Mouse (Mus musculus): ENCODE measurements at regions not wholly inside any gene's neighbourhood (a gene's known extent, or its start where the extent isn't known, plus 50 kb on each side); places are given as distances from the start of the nearest gene placed in this dataset.

GRCm38 (mm10) chr5:111987036-111987435 is 253.3 kb downstream of the Gm26897 start:
- H3K4me1 ChIP-seq (ENCODE audit: insufficient read depth), result no peaks in the 10 kb centered on the region
- no peak for ATAC-seq
- no peak overlapping the region for H3K4me3 ChIP-seq (ENCODE audit: low read depth, low read length)
- H3K36me3 ChIP-seq (replicated peaks; ENCODE audit: insufficient read depth, low read length), result no peaks in the 10 kb centered on the region
- TF ChIP-seq CTCF (IDR thresholded peaks at IDR 0.05; ENCODE audit: low read depth) (no peak), EP300 (IDR thresholded peaks at IDR 0.05; ENCODE audit: low read depth) (no peak)
- H3K4me2 ChIP-seq (ENCODE audit: low read depth, low read length), result no peak overlapping the region
- no peak overlapping the region for H3K27ac ChIP-seq (ENCODE audit: low read depth)
- WGBS (ENCODE audit: insufficient replicate concordance), result 44% methylated on average over 6 of the region's 6 CpGs
- DNase-seq, result no peak
- no peaks in the 10 kb centered on the region for H3K27me3 ChIP-seq (ENCODE audit: insufficient read depth, low read length)
- no peaks in the 10 kb centered on the region for H3K9me3 ChIP-seq (ENCODE audit: low read length)
- no peak overlapping the region for H3K9ac ChIP-seq (replicated peaks)

GRCm38 (mm10) chr5:111991805-111992204 is 258.1 kb downstream of the Gm26897 start:
- H3K9ac ChIP-seq (replicated peaks), result no peak overlapping the region
- no peak overlapping the region for H3K4me2 ChIP-seq (ENCODE audit: low read depth, low read length)
- no peak overlapping the region for H3K27ac ChIP-seq (ENCODE audit: low read depth)
- no peak for TF ChIP-seq CTCF (IDR thresholded peaks at IDR 0.05; ENCODE audit: low read depth)
- H3K4me1 ChIP-seq (ENCODE audit: insufficient read depth), result no peaks in the 10 kb centered on the region
- 84% methylated on average over 10 of the region's 10 CpGs for WGBS (ENCODE audit: insufficient replicate concordance)
- no peak for DNase-seq
- no peaks in the 10 kb centered on the region for H3K36me3 ChIP-seq (replicated peaks; ENCODE audit: insufficient read depth, low read length)
- H3K27me3 ChIP-seq (ENCODE audit: insufficient read depth, low read length), result no peaks in the 10 kb centered on the region
- ATAC-seq, result no peak
- no peaks in the 10 kb centered on the region for H3K9me3 ChIP-seq (ENCODE audit: low read length)
- no peak overlapping the region for H3K4me3 ChIP-seq (ENCODE audit: low read depth, low read length)

- Histone ChIP-seq H3K4me3 (ENCODE audit: low read depth, low read length) (no peak overlapping the region), H3K4me2 (ENCODE audit: low read depth, low read length) (no peak overlapping the region), H3K9me3 (ENCODE audit: low read length) (no peaks in the 10 kb centered on the region), H3K36me3 (replicated peaks; ENCODE audit: insufficient read depth, low read length) (no peaks in the 10 kb centered on the region), H3K27me3 (ENCODE audit: insufficient read depth, low read length) (no peaks in the 10 kb centered on the region), H3K9ac (replicated peaks) (no peak overlapping the region), H3K4me1 (ENCODE audit: insufficient read depth) (no peaks in the 10 kb centered on the region), H3K27ac (ENCODE audit: low read depth) (no peak overlapping the region)
- DNase-seq, result no peak
- ATAC-seq, result no peak
- 61% methylated on average over 7 of the region's 7 CpGs for WGBS (ENCODE audit: insufficient replicate concordance)
- no peak for TF ChIP-seq CTCF (IDR thresholded peaks at IDR 0.05; ENCODE audit: low read depth)
- no peak for TF ChIP-seq EP300 (IDR thresholded peaks at IDR 0.05; ENCODE audit: low read depth)
These were observed 259.1 kb downstream of the Cryba4 start for GRCm38 (mm10) chr5:111993221-111993620.

GRCm38 (mm10) chr5:111993930-111994329 is 258.4 kb downstream of the Cryba4 start:
- TF ChIP-seq CTCF (IDR thresholded peaks at IDR 0.05; ENCODE audit: low read depth) (no peak), EP300 (IDR thresholded peaks at IDR 0.05; ENCODE audit: low read depth) (no peak)
- no peak overlapping the region for H3K4me3 ChIP-seq (ENCODE audit: low read depth, low read length)
- no peak overlapping the region for H3K4me2 ChIP-seq (ENCODE audit: low read depth, low read length)
- no peak overlapping the region for H3K27ac ChIP-seq (ENCODE audit: low read depth)
- 64% methylated on average over 9 of the region's 9 CpGs for WGBS (ENCODE audit: insufficient replicate concordance)
- DNase-seq, result no peak
- no peaks in the 10 kb centered on the region for H3K4me1 ChIP-seq (ENCODE audit: insufficient read depth)
- H3K9me3 ChIP-seq (ENCODE audit: low read length), result no peaks in the 10 kb centered on the region
- H3K9ac ChIP-seq (replicated peaks), result no peak overlapping the region
- H3K36me3 ChIP-seq (replicated peaks; ENCODE audit: insufficient read depth, low read length), result no peaks in the 10 kb centered on the region
- no peaks in the 10 kb centered on the region for H3K27me3 ChIP-seq (ENCODE audit: insufficient read depth, low read length)
- ATAC-seq, result no peak

DNA sequence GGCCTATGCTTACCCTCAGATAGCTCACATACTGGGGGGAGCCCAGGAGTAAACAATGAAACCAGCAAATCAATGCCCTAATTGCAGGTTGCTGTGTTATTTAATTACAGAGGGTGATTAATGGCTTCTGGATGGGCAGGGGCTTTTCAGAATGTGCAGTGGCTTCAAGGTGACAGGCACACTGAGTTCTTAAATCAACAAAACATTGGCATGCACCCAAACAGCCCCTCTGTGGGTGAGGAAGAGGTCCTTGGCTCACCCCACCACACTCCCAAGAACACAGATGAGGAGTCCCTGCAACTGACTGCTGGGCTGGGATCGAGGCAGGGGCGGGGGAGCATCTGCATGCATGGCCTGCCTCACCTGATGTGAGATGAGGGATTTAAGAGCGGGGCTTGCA is 255.5 kb downstream of the Cryba4 start:
- H3K27me3 ChIP-seq (ENCODE audit: insufficient read depth, low read length), result no peaks in the 10 kb centered on the region
- no peak overlapping the region for H3K27ac ChIP-seq (ENCODE audit: low read depth)
- no peaks in the 10 kb centered on the region for H3K9me3 ChIP-seq (ENCODE audit: low read length)
- TF ChIP-seq EP300 (IDR thresholded peaks at IDR 0.05; ENCODE audit: low read depth), result no peak
- no peak for TF ChIP-seq CTCF (IDR thresholded peaks at IDR 0.05; ENCODE audit: low read depth)
- DNase-seq (no peak), ATAC-seq (no peak)
- no peak overlapping the region for H3K4me2 ChIP-seq (ENCODE audit: low read depth, low read length)
- no peaks in the 10 kb centered on the region for H3K4me1 ChIP-seq (ENCODE audit: insufficient read depth)
- H3K36me3 ChIP-seq (replicated peaks; ENCODE audit: insufficient read depth, low read length), result no peaks in the 10 kb centered on the region
- WGBS (ENCODE audit: insufficient replicate concordance), result 65% methylated on average over 3 of the region's 3 CpGs
- no peak overlapping the region for H3K9ac ChIP-seq (replicated peaks)
- no peak overlapping the region for H3K4me3 ChIP-seq (ENCODE audit: low read depth, low read length)

DNA sequence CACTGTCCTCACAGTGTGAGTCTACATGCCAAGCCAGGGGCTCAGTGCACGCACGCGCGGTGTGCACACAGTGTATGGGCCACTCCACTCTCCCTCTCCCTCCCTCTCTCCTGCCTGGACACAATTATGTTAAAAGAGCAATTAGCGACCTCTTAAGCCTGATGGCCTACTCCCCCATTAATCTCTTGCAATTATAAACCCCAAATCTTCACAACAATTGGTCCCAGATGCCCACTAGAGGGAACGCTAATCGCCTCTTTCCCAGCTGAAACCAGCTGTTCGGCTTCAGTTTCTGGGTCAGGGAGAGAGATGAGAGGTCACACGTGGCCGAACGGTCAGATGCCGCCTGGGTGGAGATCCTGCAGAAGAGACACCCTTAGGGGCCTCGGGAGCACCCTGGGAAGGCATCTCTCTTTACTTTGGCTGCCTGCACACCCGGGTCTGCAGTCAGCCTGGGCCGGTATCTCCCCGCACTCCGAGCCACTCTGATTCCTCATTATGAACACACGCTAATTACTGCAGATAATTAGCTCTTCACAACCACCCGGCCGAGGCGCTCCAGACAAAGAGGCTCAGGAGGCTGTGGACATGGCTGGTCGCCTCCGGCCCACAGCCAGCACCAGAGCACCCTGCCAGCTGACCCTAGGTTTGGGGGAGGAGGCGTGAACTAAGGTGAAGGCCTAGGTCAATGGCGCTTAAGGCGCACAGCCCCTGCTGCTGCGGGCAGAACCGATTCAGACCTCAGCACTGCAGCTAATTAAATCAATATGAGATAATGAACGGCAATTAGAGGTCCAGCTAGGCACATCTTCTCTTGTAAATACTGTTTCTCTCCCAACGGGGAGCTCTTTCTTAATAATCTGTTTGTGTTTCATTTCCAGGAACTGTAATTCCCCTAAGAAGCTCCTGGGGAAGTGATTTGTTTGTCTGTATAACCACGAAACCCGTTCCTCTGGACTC is 250.3 kb downstream of the Cryba4 start:
- WGBS (ENCODE audit: insufficient replicate concordance), result 31% methylated on average over 32 of the region's 32 CpGs
- DNase-seq (no peak), ATAC-seq (no peak; the same call in 1 of the 2 replicates)
- no peak for TF ChIP-seq EP300 (IDR thresholded peaks at IDR 0.05; ENCODE audit: low read depth)
- TF ChIP-seq CTCF (IDR thresholded peaks at IDR 0.05; ENCODE audit: low read depth), result no peak
- Histone ChIP-seq H3K4me2 (ENCODE audit: low read depth, low read length) (no peak overlapping the region), H3K36me3 (replicated peaks; ENCODE audit: insufficient read depth, low read length) (no peaks in the 10 kb centered on the region), H3K9me3 (ENCODE audit: low read length) (no peaks in the 10 kb centered on the region), H3K4me1 (ENCODE audit: insufficient read depth) (no peaks in the 10 kb centered on the region), H3K27ac (ENCODE audit: low read depth) (no peak overlapping the region), H3K4me3 (ENCODE audit: low read depth, low read length) (no peak overlapping the region), H3K27me3 (ENCODE audit: insufficient read depth, low read length) (no peaks in the 10 kb centered on the region), H3K9ac (replicated peaks) (no peak overlapping the region)

All from liver, postnatal 0 days (tissue).